Mouse (Mus musculus) hindlimb bud, embryonic 11.5 days (tissue): Measurements from ENCODE around the gene Elmsan1.

ENCODE experiments used
- DNase-seq: peaks from one replicate; pipeline ENCODE4 v3.0.0-alpha.2; 2012; ENCODE audit warnings: low read depth, low spot score; ENCODE audit errors: extremely low spot score

Elmsan1 gene

GRCm38 (mm10) chr12:84152352-84153190 lies 66.1 kb downstream of the Elmsan1 start:
- no peak for DNase-seq

- DNase-seq: no peak
These were observed 66.8 kb downstream of the Elmsan1 start for GRCm38 (mm10) chr12:84151911-84152310.

GRCm38 (mm10) chr12:84150976-84151375 lies 67.7 kb downstream of the Elmsan1 start:
- no peak for DNase-seq

GRCm38 (mm10) chr12:84149971-84150370 lies 68.7 kb downstream of the Elmsan1 start:
- no peak for DNase-seq

DNA sequence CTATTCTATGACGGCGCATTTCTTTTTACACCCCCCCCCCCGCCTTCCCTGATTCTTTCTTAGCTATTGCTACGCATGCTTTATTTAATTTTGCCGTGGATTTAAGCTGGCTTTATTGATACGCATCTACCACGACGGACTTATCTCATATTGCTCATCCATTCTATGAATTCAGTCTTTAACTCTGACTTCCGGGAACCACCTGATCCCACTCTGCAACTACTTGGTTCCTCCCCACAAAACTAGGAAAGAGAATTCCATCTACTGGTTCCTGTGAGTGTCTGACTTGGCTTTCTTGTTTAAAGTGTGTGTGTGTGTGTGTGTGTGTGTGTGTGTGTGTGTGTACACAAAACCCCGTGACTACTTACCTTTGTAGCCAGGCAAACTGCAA lies 70.1 kb downstream of the Elmsan1 start:
- no peak for DNase-seq

- no peak for DNase-seq
These were observed 70.6 kb downstream of the Elmsan1 start, which contains the start of gene Pnma1 for GRCm38 (mm10) chr12:84147954-84148621. Pnma1 (minus strand) TSS chr12:84148489.

GRCm38 (mm10) chr12:84142281-84143050 lies 76.2 kb downstream of the Elmsan1 start:
- no peak for DNase-seq

DNA sequence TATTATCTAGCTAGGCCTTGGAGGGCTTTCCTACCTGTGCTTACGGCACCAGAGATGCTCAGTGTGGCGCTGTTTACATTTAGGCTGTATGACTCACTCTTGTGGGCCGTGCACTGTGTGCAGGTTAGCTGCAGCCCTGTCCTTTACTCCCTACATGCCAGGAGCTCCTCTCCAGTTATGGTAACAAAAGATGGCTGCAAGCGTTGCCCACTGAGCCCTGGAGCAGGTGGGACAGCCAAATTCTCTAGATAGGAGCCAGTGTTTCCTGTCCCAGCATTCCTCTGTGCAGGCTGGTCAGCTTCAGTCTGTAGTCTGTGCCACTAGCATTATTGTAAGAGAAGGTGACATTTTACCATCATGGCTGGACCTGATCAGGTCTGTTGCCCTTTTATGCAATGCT lies 77.4 kb downstream of the Elmsan1 start:
- no peak for DNase-seq

DNA sequence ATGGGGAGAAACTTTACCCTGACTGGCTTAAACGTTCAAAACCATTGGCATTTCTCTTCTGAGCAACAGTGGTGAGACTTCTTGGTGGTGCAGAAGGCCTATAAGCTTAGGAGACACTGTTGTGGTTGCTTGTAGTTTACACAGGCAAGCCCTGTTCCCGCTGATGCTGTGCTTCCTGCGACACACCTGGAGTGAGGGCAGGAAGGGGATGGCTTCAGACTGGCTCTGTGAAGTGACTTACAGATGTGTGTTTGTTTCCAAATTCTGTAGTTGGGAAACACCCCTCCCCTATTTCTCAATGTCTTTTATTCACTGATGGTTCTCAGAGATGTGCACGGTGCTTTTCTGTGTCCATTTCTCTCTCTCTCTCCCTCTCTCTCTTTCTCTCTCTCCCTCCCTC lies 78.5 kb downstream of the Elmsan1 start:
- DNase-seq: no peak

GRCm38 (mm10) chr12:84137131-84137530 lies 81.5 kb downstream of the Elmsan1 start:
- DNase-seq: no peak

DNA sequence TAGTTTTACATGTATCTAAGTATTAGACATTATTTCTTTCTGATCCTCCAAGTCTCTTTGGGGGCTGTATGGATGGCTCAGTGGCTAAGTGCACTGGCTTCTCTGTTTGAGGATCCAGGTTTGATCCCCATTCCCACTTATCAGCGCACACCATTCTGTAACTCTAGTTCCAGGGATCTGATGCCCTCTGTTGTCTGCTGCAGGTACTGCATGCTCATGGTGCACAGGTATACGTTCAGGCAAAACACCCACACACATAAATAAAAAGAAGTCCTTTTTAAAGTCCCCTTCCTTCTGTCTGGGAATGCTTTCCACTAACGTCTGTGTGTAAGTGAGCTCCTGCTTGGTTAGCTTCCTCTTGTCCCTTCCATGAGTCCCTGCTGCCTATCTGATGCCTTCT lies 86.4 kb downstream of the Elmsan1 start:
- peak; percentile 14 for DNase-seq

DNA sequence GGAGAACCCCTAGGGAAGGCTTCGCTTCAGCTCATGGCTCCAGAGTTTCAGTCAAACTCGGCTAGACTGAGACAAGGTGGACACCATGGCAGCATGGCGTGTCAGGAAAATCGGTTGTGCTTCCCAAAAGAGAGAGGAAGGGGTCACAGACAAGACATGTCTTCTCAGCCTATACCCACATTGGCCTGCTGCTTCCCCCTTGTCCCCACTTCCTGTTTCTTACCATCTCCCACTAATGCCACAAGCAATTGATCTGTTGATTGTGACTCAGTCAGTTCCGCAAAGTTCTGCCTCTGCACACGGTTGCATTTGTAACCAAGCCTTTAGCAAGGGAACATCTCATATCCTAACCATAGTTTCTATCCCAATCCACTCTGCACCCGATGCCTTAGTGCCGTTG lies 88.8 kb downstream of the Elmsan1 start:
- DNase-seq: no peak

GRCm38 (mm10) chr12:84128576-84128975 lies 90.1 kb downstream of the Elmsan1 start:
- no peak for DNase-seq

- DNase-seq: no peak
These were observed 91.8 kb downstream of the Elmsan1 start for GRCm38 (mm10) chr12:84126899-84127298.

- DNase-seq: no peak
These were observed 92.8 kb downstream of the Elmsan1 start for GRCm38 (mm10) chr12:84125892-84126291.

GRCm38 (mm10) chr12:84119584-84119983 lies 99.1 kb downstream of the Elmsan1 start:
- DNase-seq: no peak

GRCm38 (mm10) chr12:84114153-84114994 lies 104.3 kb downstream of the Elmsan1 start, which contains the start of gene Dnal1:
Dnal1 (plus strand) TSS chr12:84114366.
- peak; percentile 52 for DNase-seq

- no peak for DNase-seq
These were observed 105.0 kb downstream of the Elmsan1 start for GRCm38 (mm10) chr12:84113676-84114075.

DNA sequence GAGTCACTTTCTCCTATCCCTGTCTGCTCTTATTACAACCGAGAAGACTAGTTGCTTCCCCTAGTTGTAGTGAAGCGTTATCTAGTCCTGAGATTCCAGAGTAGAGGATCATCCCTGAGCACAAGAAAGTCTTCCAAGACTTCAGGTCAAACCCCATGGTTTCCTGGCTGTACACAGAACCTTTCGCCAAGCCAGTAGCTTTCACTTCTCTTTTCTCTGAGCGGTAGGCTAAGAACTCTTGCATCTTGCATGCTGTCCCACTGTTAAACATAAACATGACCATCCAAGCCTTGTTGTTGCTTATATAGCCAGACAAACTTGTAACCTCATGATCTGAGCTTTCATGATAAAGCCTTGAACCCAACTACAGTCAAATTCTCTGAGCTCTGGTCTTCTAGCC lies 107.9 kb downstream of the Elmsan1 start:
- no peak for DNase-seq

DNA sequence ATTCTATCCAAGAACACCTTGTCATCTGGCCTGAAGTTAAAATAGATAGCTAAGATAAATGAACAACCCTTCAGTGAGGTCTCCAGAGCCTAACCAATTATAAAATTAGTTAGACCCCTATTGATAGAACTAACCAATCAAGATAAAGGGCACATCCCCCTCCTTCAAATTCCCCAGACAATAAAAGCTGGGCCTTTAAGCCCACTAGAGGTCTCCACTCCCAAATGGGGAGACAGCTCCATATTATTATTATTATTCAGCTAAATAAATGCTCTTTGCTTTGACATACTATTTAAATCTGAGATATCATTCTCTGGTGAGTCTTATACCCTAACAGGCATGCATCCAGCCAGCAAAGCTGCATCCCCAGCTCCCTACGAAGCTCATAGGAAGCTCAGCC lies 108.8 kb downstream of the Elmsan1 start:
- no peak for DNase-seq

DNA sequence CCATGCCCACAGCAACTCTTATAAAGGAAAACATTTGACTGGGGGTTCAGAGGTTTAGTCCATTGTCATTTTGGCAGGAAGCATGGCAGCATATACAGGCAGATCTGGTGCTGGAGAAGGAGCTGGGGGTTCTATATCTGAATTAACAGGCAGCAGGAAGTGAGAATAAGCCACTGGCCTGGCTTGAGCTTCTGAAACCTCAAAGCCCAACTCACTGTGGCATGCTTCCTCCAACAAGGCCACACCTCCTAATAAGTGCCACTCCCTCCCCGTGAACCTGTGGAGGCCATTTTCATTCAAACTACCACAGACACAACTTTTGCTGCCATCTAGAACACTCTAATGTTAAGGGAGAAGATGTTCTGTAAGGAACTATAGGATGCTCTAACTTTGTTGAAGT lies 111.0 kb downstream of the Elmsan1 start:
- no peak for DNase-seq
